Mouse (Mus musculus) heart, embryonic 12.5 days (tissue): ENCODE measurements at regions not wholly inside any gene's neighbourhood (a gene's known extent, or its start where the extent isn't known, plus 50 kb on each side); places are given as distances from the start of the nearest gene placed in this dataset.

Experiments used
- ATAC-seq: fragments of 200-750 bp; cut with Nextera tagmentation; 2 replicates; pipeline ENCODE4 v1.8.0; 2017; ENCODE audit warnings: moderate TSS enrichment, moderate library complexity; ENCODE audit not compliant: insufficient number of reproducible peaks, low FRiP score
- H3K27ac ChIP-seq: fragments of 300-500 bp; sonication (generic); 2 replicates; pipeline ENCODE4 v1.5.1; 2016; ENCODE audit warnings: mild to moderate bottlenecking, moderate library complexity; ENCODE audit not compliant: poor library complexity, severe bottlenecking
- H3K27me3 ChIP-seq: fragments of 300-500 bp; sonication (generic); replicated peaks from 2 replicates; pipeline ENCODE4 v1.6.1; 2016; ENCODE audit warnings: mild to moderate bottlenecking, moderate library complexity
- H3K36me3 ChIP-seq: fragments of 300-500 bp; sonication (generic); 2 replicates; pipeline ENCODE4 v1.6.1; 2016; ENCODE audit warnings: mild to moderate bottlenecking, moderate library complexity
- H3K4me1 ChIP-seq: fragments of 300-500 bp; sonication (generic); replicated peaks from 2 replicates; pipeline ENCODE4 v1.6.1; 2016; ENCODE audit warnings: mild to moderate bottlenecking
- H3K4me2 ChIP-seq: fragments of 300-500 bp; sonication (generic); 2 replicates; pipeline ENCODE4 v1.6.1; 2016; ENCODE audit warnings: mild to moderate bottlenecking, moderate library complexity
- H3K4me3 ChIP-seq: fragments of 300-500 bp; sonication (generic); 2 replicates; pipeline ENCODE4 v1.5.1; 2016; ENCODE audit warnings: mild to moderate bottlenecking
- H3K9ac ChIP-seq: fragments of 300-500 bp; sonication (generic); 2 replicates; pipeline ENCODE4 v1.6.1; 2016; ENCODE audit warnings: mild to moderate bottlenecking, moderate library complexity
- H3K9me3 ChIP-seq: fragments of 300-500 bp; sonication (generic); replicated peaks from 2 replicates; pipeline ENCODE4 v1.6.1; 2016; ENCODE audit warnings: mild to moderate bottlenecking, moderate library complexity
- WGBS: fragments of 180-500 bp; shearing (Covaris S2); methylation state at CpG from one replicate; pipeline ENCODE4 v1.1.7; 2016; 5-methylcytosine and 5-hydroxymethylcytosine counted together

GRCm38 (mm10) chr13:53902831-53903230 lies 152.7 kb downstream of the Drd1 start:
- H3K27me3 ChIP-seq = no peaks in the 10 kb centered on the region
- no peak for ATAC-seq
- 0 out of 2 replicates have a peak, but pooled peaks cover under 1% of the 10 kb centered on the region for H3K9me3 ChIP-seq
- no peak overlapping the region for H3K4me2 ChIP-seq
- no peak overlapping the region for H3K27ac ChIP-seq
- 94% methylated on average over 2 of the region's 2 CpGs for WGBS
- no peak overlapping the region for H3K4me3 ChIP-seq
- peaks cover 25% of the 10 kb centered on the region for H3K4me1 ChIP-seq
- H3K9ac ChIP-seq = no peak overlapping the region
- no peaks in the 10 kb centered on the region for H3K36me3 ChIP-seq

- H3K4me3 ChIP-seq = no peak overlapping the region
- H3K4me1 ChIP-seq = peaks cover 25% of the 10 kb centered on the region
- H3K27me3 ChIP-seq = no peaks in the 10 kb centered on the region
- whole genome bisulfite sequencing = 52% methylated on average over 3 of the region's 3 CpGs
- H3K4me2 ChIP-seq = no peak overlapping the region
- no peaks in the 10 kb centered on the region for H3K36me3 ChIP-seq
- no peak overlapping the region for H3K9ac ChIP-seq
- peak overlapping the region; percentile 39 for H3K27ac ChIP-seq
- ATAC-seq = no peak
- peaks cover 7% of the 10 kb centered on the region for H3K9me3 ChIP-seq
These were observed 155.0 kb downstream of the Drd1 start for GRCm38 (mm10) chr13:53900406-53901025.

GRCm38 (mm10) chr13:53898351-53898750 lies 157.2 kb downstream of the Drd1 start:
- Histone ChIP-seq H3K4me1 (peaks cover 18% of the 10 kb centered on the region), H3K27ac (no peak overlapping the region), H3K27me3 (no peaks in the 10 kb centered on the region), H3K4me3 (no peak overlapping the region), H3K36me3 (no peaks in the 10 kb centered on the region), H3K4me2 (no peak overlapping the region), H3K9ac (no peak overlapping the region), H3K9me3 (peaks cover 7% of the 10 kb centered on the region)
- 84% methylated on average over 10 of the region's 10 CpGs for WGBS
- ATAC-seq = no peak

- Histone ChIP-seq H3K9me3 (peaks cover 7% of the 10 kb centered on the region), H3K4me2 (no peak overlapping the region), H3K27ac (no peak overlapping the region), H3K9ac (no peak overlapping the region), H3K4me1 (peaks cover 11% of the 10 kb centered on the region), H3K27me3 (no peaks in the 10 kb centered on the region), H3K4me3 (no peak overlapping the region), H3K36me3 (no peaks in the 10 kb centered on the region)
- ATAC-seq = no peak
- WGBS = 94% methylated on average over 2 of the region's 2 CpGs
These were observed 158.3 kb downstream of the Drd1 start for GRCm38 (mm10) chr13:53897176-53897575.

DNA sequence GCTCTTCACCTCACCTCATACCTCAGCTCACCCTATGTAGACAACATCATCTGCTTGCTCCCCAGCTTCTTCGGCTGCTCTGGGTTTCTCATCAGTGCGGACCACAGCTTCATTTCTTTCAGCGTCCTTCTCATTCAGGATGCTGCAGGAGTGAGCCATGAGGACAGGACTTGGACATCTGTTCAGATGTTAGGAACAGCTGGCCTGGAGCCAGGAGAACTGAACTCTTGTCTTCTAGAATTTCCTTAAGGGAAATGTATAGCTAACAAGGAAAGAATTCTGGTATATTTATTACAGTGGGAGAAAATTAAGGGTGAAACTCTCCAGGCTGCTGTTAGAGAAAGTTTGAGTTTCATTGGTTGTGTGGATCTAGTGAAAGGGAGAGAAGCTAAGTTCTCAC lies 167.1 kb downstream of the Drd1 start:
- 88% methylated on average over 3 of the region's 3 CpGs for WGBS
- H3K4me1 ChIP-seq = no peaks in the 10 kb centered on the region
- H3K27ac ChIP-seq = no peak overlapping the region
- no peak for ATAC-seq
- no peak overlapping the region for H3K4me2 ChIP-seq
- H3K9ac ChIP-seq = no peak overlapping the region
- no peaks in the 10 kb centered on the region for H3K36me3 ChIP-seq
- no peaks in the 10 kb centered on the region for H3K27me3 ChIP-seq
- no peak overlapping the region for H3K4me3 ChIP-seq
- H3K9me3 ChIP-seq = no peaks in the 10 kb centered on the region

DNA sequence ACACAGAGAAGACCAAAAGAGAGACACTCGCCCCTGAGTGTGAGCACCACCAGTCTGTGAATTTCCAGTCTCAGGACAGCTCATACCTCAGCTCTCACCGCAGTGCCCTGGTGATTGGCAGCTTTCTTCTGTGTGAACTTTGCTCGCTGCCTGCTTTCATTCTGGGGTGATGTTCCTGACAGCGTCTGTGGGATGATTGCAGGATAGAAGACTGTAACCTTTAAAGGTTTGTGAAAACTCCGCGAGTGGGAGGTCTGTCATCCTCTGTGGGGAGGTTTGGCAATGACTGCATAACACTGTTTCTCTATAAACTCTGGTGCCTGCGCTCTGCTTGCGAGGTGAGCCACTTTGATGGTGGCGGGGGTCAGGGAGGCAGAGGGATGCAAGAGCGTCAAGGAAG lies 169.7 kb downstream of the Drd1 start:
- no peaks in the 10 kb centered on the region for H3K36me3 ChIP-seq
- no peak for ATAC-seq
- no peak overlapping the region for H3K27ac ChIP-seq
- no peak overlapping the region for H3K9ac ChIP-seq
- H3K9me3 ChIP-seq = no peaks in the 10 kb centered on the region
- no peaks in the 10 kb centered on the region for H3K27me3 ChIP-seq
- H3K4me2 ChIP-seq = no peak overlapping the region
- 72% methylated on average over 10 of the region's 10 CpGs for WGBS
- H3K4me1 ChIP-seq = no peaks in the 10 kb centered on the region
- no peak overlapping the region for H3K4me3 ChIP-seq

DNA sequence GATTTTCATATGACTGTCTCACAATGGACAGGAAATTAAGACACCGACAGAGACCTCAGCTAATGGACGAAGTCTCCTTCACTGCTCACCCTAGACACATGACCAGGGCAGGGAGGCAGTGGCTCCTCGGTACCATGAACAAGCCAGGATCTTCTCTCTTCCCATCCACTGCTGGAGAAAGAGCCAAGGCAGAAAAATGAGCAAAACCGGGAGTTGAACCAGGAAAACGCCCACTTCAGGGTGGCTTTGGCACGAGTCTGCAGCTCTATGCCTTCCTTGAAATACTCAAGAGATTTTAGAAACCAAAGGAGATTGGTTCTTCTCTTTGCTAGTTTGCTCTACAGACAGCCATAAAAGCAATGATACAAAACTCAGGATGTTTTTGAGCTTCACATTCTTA lies 172.3 kb downstream of the Drd1 start:
- Histone ChIP-seq H3K36me3 (no peaks in the 10 kb centered on the region), H3K4me3 (no peak overlapping the region), H3K9ac (no peak overlapping the region), H3K27me3 (no peaks in the 10 kb centered on the region), H3K9me3 (peaks cover 4% of the 10 kb centered on the region; the same call in 1 of the 2 replicates), H3K4me1 (no peaks in the 10 kb centered on the region), H3K4me2 (no peak overlapping the region), H3K27ac (no peak overlapping the region)
- WGBS = 79% methylated on average over 6 of the region's 6 CpGs
- ATAC-seq = no peak

GRCm38 (mm10) chr13:53880466-53881250 lies 174.8 kb downstream of the Drd1 start:
- peaks cover 4% of the 10 kb centered on the region for H3K9me3 ChIP-seq
- no peak for ATAC-seq
- no peak overlapping the region for H3K9ac ChIP-seq
- no peaks in the 10 kb centered on the region for H3K36me3 ChIP-seq
- 70% methylated on average over 10 of the region's 10 CpGs for WGBS
- no peaks in the 10 kb centered on the region for H3K27me3 ChIP-seq
- no peak overlapping the region for H3K4me2 ChIP-seq
- no peaks in the 10 kb centered on the region for H3K4me1 ChIP-seq
- H3K4me3 ChIP-seq = no peak overlapping the region
- no peak overlapping the region for H3K27ac ChIP-seq

DNA sequence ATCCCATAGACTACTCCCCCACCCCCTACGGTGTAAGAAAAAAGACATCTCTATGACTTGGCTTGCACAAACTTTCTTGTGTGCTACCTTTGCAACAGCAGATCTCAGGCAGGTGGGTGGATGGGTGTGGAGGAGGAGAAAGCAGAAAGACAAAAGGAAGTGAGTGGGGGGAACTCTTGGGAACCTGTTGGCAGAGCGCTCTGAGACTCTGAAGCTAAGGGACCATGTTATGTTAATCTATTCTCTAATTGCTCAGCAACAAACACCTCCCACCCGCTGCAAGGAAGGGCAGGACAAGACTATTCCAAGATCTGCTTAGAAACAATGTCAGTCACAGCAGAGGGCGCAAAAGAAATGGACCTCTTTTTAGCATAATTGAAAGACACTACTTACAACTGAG lies 180.0 kb downstream of the Drd1 start:
- Histone ChIP-seq H3K27me3 (no peaks in the 10 kb centered on the region), H3K4me2 (no peak overlapping the region), H3K9ac (no peak overlapping the region), H3K27ac (no peak overlapping the region), H3K4me3 (no peak overlapping the region), H3K36me3 (no peaks in the 10 kb centered on the region), H3K4me1 (no peaks in the 10 kb centered on the region), H3K9me3 (peaks cover 26% of the 10 kb centered on the region)
- WGBS = 87% methylated on average over 4 of the region's 4 CpGs
- ATAC-seq = no peak

DNA sequence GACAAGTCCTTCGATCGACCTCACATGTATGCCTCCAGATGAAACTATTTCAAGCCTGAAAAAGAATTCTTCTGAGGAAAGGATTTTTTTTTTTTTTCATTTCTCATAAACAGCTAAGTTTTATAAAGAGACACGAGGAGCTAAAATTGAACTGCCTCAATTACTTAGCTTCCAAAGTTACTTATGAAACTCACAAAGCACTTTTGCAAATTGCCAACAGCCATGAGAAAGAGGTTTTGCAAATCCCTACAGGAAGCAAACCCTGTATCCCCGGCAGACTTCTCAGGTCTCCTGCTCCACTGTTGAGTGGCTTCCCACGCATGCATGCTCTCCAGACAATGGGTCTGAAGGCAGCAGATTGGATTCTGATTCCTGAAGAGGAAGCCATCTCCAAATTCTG lies 190.2 kb downstream of the Drd1 start:
- H3K9me3 ChIP-seq = 0 out of 2 replicates have a peak, but pooled peaks cover 3% of the 10 kb centered on the region
- no peaks in the 10 kb centered on the region for H3K4me1 ChIP-seq
- WGBS = 73% methylated on average over 5 of the region's 5 CpGs
- no peaks in the 10 kb centered on the region for H3K36me3 ChIP-seq
- no peak overlapping the region for H3K4me2 ChIP-seq
- H3K27ac ChIP-seq = no peak overlapping the region
- no peaks in the 10 kb centered on the region for H3K27me3 ChIP-seq
- H3K9ac ChIP-seq = no peak overlapping the region
- H3K4me3 ChIP-seq = no peak overlapping the region
- ATAC-seq = no peak

GRCm38 (mm10) chr13:53862336-53862735 lies 193.2 kb downstream of the Drd1 start:
- 51% methylated on average over 4 of the region's 4 CpGs for WGBS
- ATAC-seq = no peak
- no peak overlapping the region for H3K4me3 ChIP-seq

More at GRCm38 (mm10) chr13:53862336-53862735, 193.2 kb downstream of the Drd1 start:
- Histone ChIP-seq H3K27me3 (0 out of 2 replicates have a peak, but pooled peaks cover 2% of the 10 kb centered on the region), H3K36me3 (no peaks in the 10 kb centered on the region), H3K9me3 (0 out of 2 replicates have a peak, but pooled peaks cover 3% of the 10 kb centered on the region), H3K9ac (no peak overlapping the region), H3K4me2 (no peak overlapping the region), H3K4me1 (no peaks in the 10 kb centered on the region), H3K27ac (no peak overlapping the region)
